Mouse (Mus musculus): ENCODE results near the gene Snupn.

DNA sequence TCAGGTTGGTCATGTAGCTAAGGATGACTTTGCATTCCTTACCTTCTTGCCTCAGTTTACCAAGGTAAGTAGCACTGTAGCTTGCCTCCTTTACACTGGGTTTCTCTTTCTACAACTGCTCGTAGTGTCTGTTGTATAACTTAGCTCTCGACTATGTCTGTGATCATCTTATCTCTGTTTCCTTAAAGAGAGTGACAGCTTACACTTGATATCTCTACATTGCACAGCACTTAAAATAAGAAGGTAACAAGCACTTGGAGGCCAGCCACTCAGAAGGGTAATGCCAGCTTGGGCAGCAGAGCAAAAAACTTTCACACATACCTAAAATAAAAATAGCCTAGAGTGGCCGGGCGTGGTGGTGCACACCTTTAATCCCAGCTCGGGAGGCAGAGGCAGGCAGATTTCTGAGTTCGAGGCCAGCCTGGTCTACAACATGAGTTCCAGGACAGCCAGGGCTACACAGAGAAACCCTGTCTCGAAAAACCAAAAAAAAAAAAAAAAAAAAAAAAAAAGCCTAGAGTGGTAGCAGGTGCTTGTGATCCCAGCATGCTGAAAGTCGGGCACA is 23.4 kb downstream of the Snupn start:
- TF ChIP-seq POLR2A (IDR thresholded peaks at IDR 0.05; ENCODE audit: borderline replicate concordance, low read depth, low read length) (no peak), CTCF (IDR thresholded peaks at IDR 0.05; ENCODE audit: low read depth, low read length) (no peak)

Data from bone marrow macrophage, adult 2 months (primary cell).